7 mouse cellular contexts compared by ENCODE assay signal in the genomic region with DNA sequence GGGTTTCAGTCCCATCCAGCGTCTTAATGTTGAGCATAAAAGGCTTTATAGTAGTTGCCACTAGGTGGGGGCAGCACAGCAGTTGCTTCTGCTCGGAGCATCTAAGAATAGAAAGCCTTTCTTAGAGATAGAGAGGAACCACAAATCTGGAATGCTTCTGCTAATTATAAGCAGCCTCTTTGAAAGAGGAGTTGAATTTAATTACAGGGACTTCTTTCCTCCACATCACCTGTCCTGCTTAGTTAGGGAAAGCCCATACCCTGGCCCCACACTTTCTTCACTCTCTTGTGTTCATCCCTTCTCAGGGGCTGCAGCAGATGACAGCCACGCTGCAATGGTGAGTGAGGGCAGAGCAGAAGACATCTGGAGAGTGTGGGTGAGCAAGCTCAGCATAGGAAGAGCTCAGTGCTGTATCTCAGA. TPM values are rescaled to one million over a fixed set of nuclear protein-coding genes. Genes with fewer than 3 reads are reported as not detected.
A peak's percentile ranks its signal among the peaks of the same experiment; 100 is the strongest.
DNase-seq lines count a peak whose midpoint lies in the region; ATAC-seq and TF ChIP-seq lines count a peak whose summit lies in the region.

No protein-coding gene starts in this region.

- no peaks in the 10 kb centered on the region for H3K9me3 ChIP-seq in lung, embryonic 14.5 days (ENCODE audit: low read depth, low read length)
- H3K9me3 ChIP-seq in neural tube, embryonic 14.5 days (ENCODE audit: control insufficient read depth, low read length), result no peaks in the 10 kb centered on the region
- no peaks in the 10 kb centered on the region for H3K9me3 ChIP-seq in liver, embryonic 11.5 days (ENCODE audit: control insufficient read depth, low read length)

- TF ChIP-seq CTCF in lung, embryonic 14.5 days (IDR thresholded peaks at IDR 0.05; ENCODE audit: low read depth), result peak; percentile 65

- H3K27me3 ChIP-seq in lung, embryonic 14.5 days (ENCODE audit: insufficient read depth, low read length), result no peaks in the 10 kb centered on the region
- no peaks in the 10 kb centered on the region for H3K27me3 ChIP-seq in neural tube, embryonic 14.5 days (ENCODE audit: control insufficient read depth, insufficient read depth, low read length)
- no peaks in the 10 kb centered on the region for H3K27me3 ChIP-seq in liver, embryonic 11.5 days (replicated peaks; ENCODE audit: control insufficient read depth, insufficient read depth, low read length)

- H3K4me3 ChIP-seq in lung, embryonic 14.5 days (ENCODE audit: low read depth, low read length), result no peak overlapping the region
- H3K4me3 ChIP-seq in neural tube, embryonic 14.5 days (ENCODE audit: low read depth, low read length), result no peak overlapping the region
- no peak overlapping the region for H3K4me3 ChIP-seq in liver, embryonic 11.5 days (ENCODE audit: low read depth, low read length)

- H3K4me2 ChIP-seq in lung, embryonic 14.5 days, result no peak overlapping the region
- H3K4me2 ChIP-seq in neural tube, embryonic 14.5 days (ENCODE audit: low read depth, low read length), result no peak overlapping the region
- H3K4me2 ChIP-seq in liver, embryonic 11.5 days, result no peak overlapping the region

- no peaks in the 10 kb centered on the region for H3K36me3 ChIP-seq in lung, embryonic 14.5 days (ENCODE audit: insufficient read depth)
- no peaks in the 10 kb centered on the region for H3K36me3 ChIP-seq in neural tube, embryonic 14.5 days (ENCODE audit: control insufficient read depth, insufficient read depth, low read length)
- H3K36me3 ChIP-seq in liver, embryonic 11.5 days (ENCODE audit: control insufficient read depth, insufficient read depth, low read length), result no peaks in the 10 kb centered on the region

- peak; percentile 80 for DNase-seq in lung, embryonic 14.5 days
- DNase-seq in lung, postnatal 25 days (ENCODE audit: low spot score), result no peak
- peak; percentile 3 for DNase-seq in embryo, embryonic 9.5 days (ENCODE audit: extremely low spot score)
- peak; percentile 52 for DNase-seq in layer of hippocampus, adult 9-11 months
- no peak for DNase-seq in spleen, postnatal 4 days (ENCODE audit: low spot score in 2 of 2)
- no peak for DNase-seq in liver, embryonic 11.5 days (ENCODE audit: low spot score)

- no peak overlapping the region for H3K9ac ChIP-seq in lung, embryonic 14.5 days
- no peak overlapping the region for H3K9ac ChIP-seq in neural tube, embryonic 14.5 days (replicated peaks; ENCODE audit: low read depth, low read length)
- H3K9ac ChIP-seq in liver, embryonic 11.5 days (ENCODE audit: low read depth, low read length), result no peak overlapping the region

- 13% methylated on average over 3 of the region's 3 CpGs for WGBS in lung, embryonic 14.5 days
- WGBS in neural tube, embryonic 14.5 days, result 28% methylated on average over 3 of the region's 3 CpGs
- 24% methylated on average over 3 of the region's 3 CpGs for WGBS in liver, embryonic 11.5 days

- peak; percentile 74; the same call in 1 of the 2 replicates for ATAC-seq in lung, embryonic 14.5 days (ENCODE audit: insufficient read depth)
- ATAC-seq in neural tube, embryonic 14.5 days (ENCODE audit: low read depth), result peak; percentile 69
- ATAC-seq in liver, embryonic 11.5 days (replicated peaks; ENCODE audit: low FRiP score), result no peak

- no peaks in the 10 kb centered on the region for H3K4me1 ChIP-seq in lung, embryonic 14.5 days (ENCODE audit: insufficient read depth)
- no peaks in the 10 kb centered on the region for H3K4me1 ChIP-seq in neural tube, embryonic 14.5 days (ENCODE audit: control insufficient read depth, insufficient read depth, low read length)
- no peaks in the 10 kb centered on the region for H3K4me1 ChIP-seq in liver, embryonic 11.5 days (replicated peaks; ENCODE audit: control insufficient read depth, insufficient read depth, low read length)

- no peak overlapping the region for H3K27ac ChIP-seq in lung, embryonic 14.5 days (ENCODE audit: low read depth)
- H3K27ac ChIP-seq in neural tube, embryonic 14.5 days (ENCODE audit: low read depth, low read length), result peak overlapping the region; percentile 44; the same call in 1 of the 2 replicates
- H3K27ac ChIP-seq in liver, embryonic 11.5 days (ENCODE audit: low read depth, low read length), result no peak overlapping the region

RNA-seq across cellular contexts. Expression of a gene that starts 47.3 kb away (rescaled TPM):
- 5.1 and 6.5 TPM in 2 replicates for polyA plus RNA-seq in lung, embryonic 14.5 days (2014; fragmentation: Nextera tagmentation; extraction: Ambion mirVana)
- polyA plus RNA-seq in neural tube, embryonic 14.5 days (2014; fragmentation: Nextera tagmentation; extraction: Ambion mirVana), result 1.0 and 1.3 TPM in 2 replicates
- 0.25 and 0.30 TPM in 2 replicates for polyA plus RNA-seq in liver, embryonic 11.5 days (2014; fragmentation: Nextera tagmentation; extraction: Ambion mirVana)

Comparison
In these comparisons a context has a peak if more than half of its experiments do, and no peak if none do; other contexts are left out.
1. DNase-seq: peak in lung, embryonic 14.5 days (single experiment), embryo, embryonic 9.5 days (single experiment) and layer of hippocampus, adult 9-11 months (single experiment); none in lung, postnatal 25 days (single experiment), spleen, postnatal 4 days (0 of 2) and liver, embryonic 11.5 days (single experiment).